Mouse (Mus musculus) E14TG2a.4 (cell line): ENCODE results near the gene Kif3c.

Experiments used
- H3K27me3 ChIP-seq: 2 replicates; pipeline ENCODE4 v1.6.1; 2014; ENCODE audit warnings: low read length, control low read depth; ENCODE audit not compliant: insufficient read depth
- H3K36me3 ChIP-seq: 2 replicates; pipeline ENCODE4 v1.6.1; 2014; ENCODE audit warnings: low read length, control low read depth; ENCODE audit not compliant: insufficient read depth
- H3K4me1 ChIP-seq: replicated peaks from 2 replicates; pipeline ENCODE4 v1.6.1; 2014; ENCODE audit warnings: low read depth, low read length, control low read depth
- H3K4me3 ChIP-seq: replicated peaks from 2 replicates; pipeline ENCODE4 v1.5.1; 2014; ENCODE audit warnings: mild to moderate bottlenecking, low read length
- H3K9me3 ChIP-seq: 2 replicates; pipeline ENCODE4 v1.6.1; 2014; ENCODE audit warnings: low read length, control low read depth
- CTCF ChIP-seq: conservative IDR thresholded peaks from 2 replicates; pipeline ENCODE4 v1.5.1; 2014; ENCODE audit warnings: low read length
- NANOG ChIP-seq: IDR thresholded peaks from 2 replicates; pipeline ENCODE4 v1.6.1; 2014; ENCODE audit warnings: borderline replicate concordance, low read length, mixed read lengths
- POU5F1 ChIP-seq: IDR thresholded peaks from 2 replicates; pipeline ENCODE4 v1.6.1; 2014; ENCODE audit warnings: low read length, borderline replicate concordance

Kif3c gene

DNA sequence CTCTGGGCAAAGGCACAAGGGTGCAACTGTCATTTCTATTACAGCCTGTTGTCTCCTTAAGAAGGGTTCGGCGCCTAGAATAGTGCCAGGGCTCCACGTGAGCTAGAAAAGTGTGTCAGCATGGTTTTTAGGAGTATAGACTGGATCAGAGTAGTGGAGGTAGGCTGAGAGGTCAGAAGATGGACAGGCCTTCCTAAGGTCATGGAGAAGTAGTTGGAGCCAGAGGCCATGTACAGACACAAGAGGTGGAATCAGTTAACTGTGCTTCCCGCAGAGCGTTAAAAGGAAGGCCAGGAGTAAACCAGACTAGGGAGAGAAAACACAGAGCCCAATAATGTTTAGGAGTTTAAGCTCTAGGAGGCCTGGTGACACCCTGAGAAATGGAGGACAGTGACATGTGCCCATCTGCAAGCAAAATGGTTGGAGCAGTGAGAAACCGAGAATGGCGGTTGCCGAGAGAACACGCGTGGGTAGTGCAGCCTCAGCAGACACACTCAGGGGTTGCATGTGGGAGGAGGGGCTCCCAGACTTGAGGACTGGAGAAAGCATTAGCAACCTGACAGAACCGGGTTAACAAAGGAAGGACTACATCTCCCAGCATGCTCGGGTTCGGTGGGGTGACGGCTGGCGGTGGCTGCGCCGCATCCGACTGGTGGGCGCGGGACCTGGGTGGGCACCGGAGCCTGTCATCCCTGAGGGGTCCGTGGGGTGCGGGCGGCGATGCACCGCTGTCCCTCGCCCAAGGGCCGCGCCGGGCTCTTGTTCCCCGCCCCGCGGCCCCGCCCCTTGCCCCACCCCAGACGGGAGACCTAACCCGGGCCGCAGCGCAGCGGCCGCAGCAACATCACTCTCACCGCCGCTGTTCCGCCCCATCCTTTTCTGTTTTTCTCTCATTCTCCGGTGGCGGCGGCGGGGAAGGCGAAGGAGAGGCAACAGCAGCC, at the start of gene Kif3c:
Gene Kif3c, plus strand, starts transcription at position 625 of the 941 bp plus-strand sequence.
- peaks cover 24% of the 10 kb centered on the region for H3K27me3 ChIP-seq
- peaks cover 9% of the 10 kb centered on the region; the same call in 1 of the 2 replicates for H3K36me3 ChIP-seq
- H3K4me3 ChIP-seq = peak within 1 kb of the TSS; percentile 91
- no peak for TF ChIP-seq POU5F1
- TF ChIP-seq NANOG = no peak
- no peak for TF ChIP-seq CTCF
- H3K4me1 ChIP-seq = peaks cover 17% of the 10 kb centered on the region
- H3K9me3 ChIP-seq = no peaks in the 10 kb centered on the region

DNA sequence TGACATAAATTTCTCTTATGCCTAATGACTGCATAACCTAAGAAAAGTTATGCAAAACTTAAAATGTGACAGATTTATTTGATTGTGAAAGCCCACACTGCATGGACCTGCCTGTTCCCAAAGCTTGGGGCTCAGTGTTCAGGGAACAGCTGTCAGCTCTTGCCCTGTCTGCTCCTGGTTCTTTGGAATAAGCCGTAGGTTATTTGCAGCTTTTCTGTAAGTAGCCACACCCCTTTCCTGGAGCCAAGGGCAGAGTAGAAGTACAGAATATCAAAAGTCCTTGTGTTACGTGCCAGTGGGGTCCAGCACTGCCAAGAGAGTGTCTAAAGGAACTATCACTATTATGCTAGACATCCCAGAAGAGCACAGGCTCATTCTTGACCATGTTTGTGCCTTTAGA, 48.8 kb upstream of the Kif3c start:
- H3K4me3 ChIP-seq = no peak overlapping the region
- TF ChIP-seq CTCF = no peak

DNA sequence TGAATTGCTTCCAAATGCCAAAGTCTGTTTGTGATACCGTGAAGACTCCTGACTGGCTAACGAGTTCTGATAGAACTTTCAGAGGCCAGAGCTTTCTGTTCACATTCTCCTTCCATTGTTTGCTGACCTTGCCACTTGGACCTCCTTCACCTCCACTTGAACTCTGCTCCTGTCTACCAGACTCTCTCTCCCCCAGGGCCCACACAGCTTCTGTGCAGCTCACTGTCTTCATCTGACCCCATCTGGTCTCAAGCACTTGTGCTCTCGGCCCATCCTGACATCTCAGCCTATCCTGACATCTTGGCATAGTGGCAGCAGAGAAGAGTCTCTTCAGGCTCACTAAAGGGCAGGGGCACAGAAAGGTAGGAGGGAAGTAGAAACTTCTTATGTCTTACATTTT, 48.0 kb upstream of the Kif3c start:
- no peak overlapping the region for H3K4me3 ChIP-seq
- no peaks in the 10 kb centered on the region for H3K27me3 ChIP-seq
- TF ChIP-seq CTCF (no peak), NANOG (no peak), POU5F1 (no peak)
- no peaks in the 10 kb centered on the region for H3K36me3 ChIP-seq
- peaks cover 10% of the 10 kb centered on the region for H3K4me1 ChIP-seq
- no peaks in the 10 kb centered on the region for H3K9me3 ChIP-seq

More for the DNA sequence above, 48.8 kb upstream of the Kif3c start:
- H3K4me1 ChIP-seq = peaks cover 16% of the 10 kb centered on the region
- H3K36me3 ChIP-seq = no peaks in the 10 kb centered on the region
- no peaks in the 10 kb centered on the region for H3K9me3 ChIP-seq
- H3K27me3 ChIP-seq = no peaks in the 10 kb centered on the region

DNA sequence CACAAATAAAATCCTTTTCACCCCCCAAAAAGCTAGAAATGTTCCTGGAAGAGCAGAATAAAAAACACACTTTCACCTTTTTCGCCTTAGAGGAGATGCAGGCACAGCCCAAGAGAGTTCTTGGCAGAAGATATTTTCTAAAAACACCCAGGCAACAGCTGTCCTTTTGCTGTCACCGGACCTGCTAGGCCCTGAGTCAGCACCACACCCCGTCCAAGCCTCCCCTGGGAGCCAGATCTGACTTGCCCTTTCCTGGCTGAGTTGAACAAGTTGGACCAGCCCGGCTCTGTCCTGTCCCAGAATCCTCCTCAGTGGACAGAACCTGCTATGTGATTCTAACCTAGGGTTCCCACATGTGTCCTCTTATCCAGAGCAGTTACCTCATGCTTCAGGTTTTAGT, 45.6 kb upstream of the Kif3c start:
- Histone ChIP-seq H3K4me1 (peaks cover 10% of the 10 kb centered on the region), H3K4me3 (no peak overlapping the region), H3K27me3 (no peaks in the 10 kb centered on the region), H3K9me3 (no peaks in the 10 kb centered on the region), H3K36me3 (no peaks in the 10 kb centered on the region)
- TF ChIP-seq CTCF = no peak
- TF ChIP-seq POU5F1 = no peak
- no peak for TF ChIP-seq NANOG

DNA sequence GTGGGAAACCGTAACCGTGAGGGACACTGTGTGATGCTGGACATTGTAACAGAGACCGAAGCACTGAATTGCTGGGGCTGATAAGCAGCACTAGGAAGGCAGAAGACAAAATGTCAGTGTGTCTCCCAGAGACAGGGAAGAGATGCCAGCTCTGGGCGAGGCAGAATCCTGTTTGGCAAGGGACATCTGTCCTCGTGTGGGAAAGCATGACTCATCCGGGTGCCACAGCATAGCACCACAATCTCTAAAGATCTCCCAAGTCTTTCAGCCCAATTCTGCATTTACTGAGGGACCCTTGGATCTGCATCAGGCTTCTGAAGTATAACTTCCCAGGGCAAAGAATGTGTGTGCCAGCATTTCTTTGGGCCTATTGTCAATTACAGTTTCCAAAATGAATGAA, 41.7 kb upstream of the Kif3c start:
- Histone ChIP-seq H3K4me1 (no peaks in the 10 kb centered on the region), H3K9me3 (peaks cover 6% of the 10 kb centered on the region; the same call in 1 of the 2 replicates), H3K36me3 (no peaks in the 10 kb centered on the region), H3K27me3 (no peaks in the 10 kb centered on the region), H3K4me3 (no peak overlapping the region)
- TF ChIP-seq NANOG (no peak), POU5F1 (no peak), CTCF (no peak)

DNA sequence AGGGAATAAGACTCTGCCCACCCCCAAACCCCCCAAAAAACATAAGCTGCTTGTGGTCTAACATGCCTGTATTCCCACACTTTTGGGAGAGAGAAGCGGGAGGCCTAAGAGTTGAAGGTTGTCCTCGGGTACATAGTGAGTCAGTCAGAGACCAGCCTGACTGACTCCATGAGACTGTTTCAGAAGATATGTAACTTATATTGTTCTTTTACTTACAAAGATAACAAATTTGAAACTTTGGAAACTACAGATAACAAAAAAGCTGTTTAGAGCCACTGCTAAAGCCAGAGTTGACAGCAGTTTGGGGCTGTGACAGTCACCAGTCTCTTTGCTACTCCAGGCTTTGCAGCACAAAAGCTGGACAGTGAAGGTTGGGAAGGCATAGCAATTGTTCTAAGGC, 39.7 kb upstream of the Kif3c start:
- peaks cover 25% of the 10 kb centered on the region for H3K9me3 ChIP-seq
- H3K27me3 ChIP-seq = no peaks in the 10 kb centered on the region
- no peaks in the 10 kb centered on the region for H3K36me3 ChIP-seq
- H3K4me3 ChIP-seq = no peak overlapping the region
- TF ChIP-seq CTCF = no peak
- no peak for TF ChIP-seq NANOG
- H3K4me1 ChIP-seq = no peaks in the 10 kb centered on the region

DNA sequence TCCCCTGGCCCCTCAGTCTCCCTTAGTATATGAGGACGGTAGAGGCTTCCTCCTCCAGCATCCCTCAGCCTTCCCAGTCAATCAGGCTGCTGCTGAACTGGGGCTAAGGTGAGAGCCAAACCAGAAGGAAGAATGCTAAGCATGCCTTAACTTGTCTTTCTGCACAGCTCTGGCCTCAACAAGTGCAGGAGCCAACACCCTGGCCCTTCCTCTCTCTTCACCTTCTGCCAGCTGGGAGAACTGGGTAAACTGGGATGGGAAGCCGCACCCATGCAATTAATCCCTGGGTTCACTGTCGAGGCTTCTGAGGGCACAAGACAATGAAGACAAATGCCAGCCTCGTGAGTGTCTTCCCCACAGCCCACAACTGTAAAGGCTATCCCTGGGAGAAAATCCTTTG, 35.3 kb upstream of the Kif3c start:
- Histone ChIP-seq H3K9me3 (peaks cover 30% of the 10 kb centered on the region), H3K4me1 (no peaks in the 10 kb centered on the region), H3K27me3 (no peaks in the 10 kb centered on the region), H3K36me3 (no peaks in the 10 kb centered on the region), H3K4me3 (no peak overlapping the region)
- TF ChIP-seq CTCF (no peak), NANOG (no peak), POU5F1 (no peak)

DNA sequence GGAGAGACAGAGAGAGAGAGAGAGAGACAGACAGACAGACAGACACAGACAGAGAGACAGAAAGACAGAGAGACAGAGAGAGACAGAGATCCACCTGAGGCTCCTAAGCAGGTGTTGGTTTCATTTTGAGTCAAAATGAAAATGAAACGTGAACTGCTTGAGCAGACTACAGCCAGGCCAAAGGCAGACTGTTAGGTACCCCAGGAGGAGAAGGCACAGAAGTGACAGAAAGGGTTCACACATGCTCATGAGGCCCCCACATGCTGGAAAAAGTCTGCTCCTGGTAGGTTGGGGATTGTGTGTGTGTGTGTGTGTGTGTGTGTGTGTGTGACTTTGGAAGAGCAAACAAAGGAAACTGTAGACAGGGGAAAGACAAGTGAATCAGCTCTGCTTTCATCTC, 26.0 kb upstream of the Kif3c start:
- Histone ChIP-seq H3K36me3 (peaks cover 3% of the 10 kb centered on the region; the same call in 1 of the 2 replicates), H3K4me3 (no peak overlapping the region), H3K27me3 (no peaks in the 10 kb centered on the region), H3K9me3 (peaks cover 31% of the 10 kb centered on the region), H3K4me1 (no peaks in the 10 kb centered on the region)
- no peak for TF ChIP-seq POU5F1

DNA sequence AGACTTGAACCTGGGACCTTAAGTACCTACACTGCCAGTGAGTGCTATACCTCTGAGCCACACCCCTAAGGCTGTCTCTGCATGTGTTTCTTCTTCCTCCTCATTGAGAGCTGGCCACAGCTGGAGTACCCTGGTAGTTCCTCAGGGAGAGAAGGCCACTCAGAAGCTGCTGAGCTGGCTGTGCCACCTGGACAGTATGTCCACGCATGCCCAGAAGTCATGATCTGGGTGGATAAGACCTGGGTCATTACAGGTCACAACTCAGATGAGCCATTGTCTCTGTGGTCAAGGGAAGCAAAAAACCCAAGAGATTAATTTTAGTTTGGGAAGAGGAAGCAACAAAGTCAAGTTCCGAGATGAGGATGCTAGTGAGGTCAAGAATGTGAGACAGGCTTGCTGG, 20.8 kb upstream of the Kif3c start:
- TF ChIP-seq POU5F1 = no peak
- no peak for TF ChIP-seq CTCF
- TF ChIP-seq NANOG = no peak

More for the DNA sequence above, 20.8 kb upstream of the Kif3c start:
- Histone ChIP-seq H3K4me3 (no peak overlapping the region), H3K9me3 (peaks cover 13% of the 10 kb centered on the region), H3K27me3 (no peaks in the 10 kb centered on the region), H3K4me1 (no peaks in the 10 kb centered on the region), H3K36me3 (peaks cover 3% of the 10 kb centered on the region; the same call in 1 of the 2 replicates)
